10 mouse cellular contexts compared by ENCODE assay signal in genomic region chr11:107454546-107455462, GRCm38 (mm10). TPM values are rescaled to one million over a fixed set of nuclear protein-coding genes. Genes with fewer than 3 reads are reported as not detected.
DNase-seq lines count a peak whose midpoint lies in the region; ATAC-seq lines count a peak whose summit lies in the region.
"Had no signal": no experiment of that assay in that cellular context is flagged by ENCODE, and none has a peak within 500 bp of the region (broad histone marks: within the 10 kb centered on the region; RNA-seq: fewer than 3 reads in every experiment).

No protein-coding gene starts in this region.

- H3K9me3 ChIP-seq in erythroblast, embryonic 14.5 days (ENCODE audit: control insufficient read depth, low read length): no peaks in the 10 kb centered on the region
- H3K9me3 ChIP-seq in lung, embryonic 15.5 days: no peaks in the 10 kb centered on the region
- H3K9me3 ChIP-seq in intestine, embryonic 16.5 days (ENCODE audit: control insufficient read depth, low read length): no peaks in the 10 kb centered on the region
- H3K9me3 ChIP-seq in stomach, embryonic 14.5 days (ENCODE audit: control insufficient read depth, low read depth, low read length): no peaks in the 10 kb centered on the region
- H3K9me3 ChIP-seq in forebrain, embryonic 12.5 days: peaks cover 6% of the 10 kb centered on the region; the same call in 1 of the 2 replicates

- H3K4me2 ChIP-seq in lung, embryonic 15.5 days: peak overlapping the region; percentile 38
- peak overlapping the region; percentile 22 for H3K4me2 ChIP-seq in intestine, embryonic 16.5 days (ENCODE audit: low read depth, low read length)
- peak overlapping the region; percentile 14; the same call in 1 of the 2 replicates for H3K4me2 ChIP-seq in stomach, embryonic 14.5 days (replicated peaks; ENCODE audit: low read depth, low read length)
- no peak overlapping the region for H3K4me2 ChIP-seq in forebrain, embryonic 12.5 days

- H3K4me3 ChIP-seq in erythroblast, embryonic 14.5 days (replicated peaks): peak overlapping the region; percentile 28
- H3K4me3 ChIP-seq in lung, embryonic 15.5 days: no peak overlapping the region
- H3K4me3 ChIP-seq in intestine, embryonic 16.5 days (ENCODE audit: low read length): no peak overlapping the region; the same call in none of the 2 replicates
- no peak overlapping the region for H3K4me3 ChIP-seq in stomach, embryonic 14.5 days (ENCODE audit: low read depth, low read length)
- no peak overlapping the region for H3K4me3 ChIP-seq in forebrain, embryonic 12.5 days (replicated peaks)

- H3K27ac ChIP-seq in lung, embryonic 15.5 days: no peak overlapping the region
- H3K27ac ChIP-seq in intestine, embryonic 16.5 days (ENCODE audit: low read length): no peak overlapping the region
- H3K27ac ChIP-seq in stomach, embryonic 14.5 days (ENCODE audit: low read length): no peak overlapping the region
- no peak overlapping the region for H3K27ac ChIP-seq in forebrain, embryonic 12.5 days

- no peak for ATAC-seq in erythroblast, adult 5-6 weeks (replicated peaks; ENCODE audit: low FRiP score, poor library complexity, severe bottlenecking)
- ATAC-seq in lung, embryonic 15.5 days (ENCODE audit: borderline replicate concordance, extremely low read depth, low FRiP score, low TSS enrichment): peak; percentile 75
- ATAC-seq in intestine, embryonic 16.5 days: peak; percentile 53
- ATAC-seq in stomach, embryonic 14.5 days (ENCODE audit: insufficient number of reproducible peaks, insufficient read depth, low FRiP score, low read depth): 0 out of 2 replicates have a peak, but pooled peaks have one; percentile 53
- ATAC-seq in forebrain, embryonic 12.5 days (ENCODE audit: low FRiP score): no peak
- ATAC-seq: midbrain, embryonic 16.5 days had no signal

- peaks cover 27% of the 10 kb centered on the region for H3K36me3 ChIP-seq in erythroblast, embryonic 14.5 days (ENCODE audit: control insufficient read depth)
- H3K36me3 ChIP-seq in lung, embryonic 15.5 days: no peaks in the 10 kb centered on the region
- H3K36me3 ChIP-seq in intestine, embryonic 16.5 days (ENCODE audit: control insufficient read depth, insufficient read depth, low read length): 0 out of 2 replicates have a peak, but pooled peaks cover 3% of the 10 kb centered on the region
- H3K36me3 ChIP-seq in stomach, embryonic 14.5 days (ENCODE audit: control insufficient read depth, insufficient read depth, low read length): no peaks in the 10 kb centered on the region
- peaks cover 16% of the 10 kb centered on the region; the same call in 1 of the 2 replicates for H3K36me3 ChIP-seq in forebrain, embryonic 12.5 days (replicated peaks)

- H3K4me1 ChIP-seq in erythroblast, embryonic 14.5 days (ENCODE audit: control insufficient read depth): peaks cover 68% of the 10 kb centered on the region
- H3K4me1 ChIP-seq in lung, embryonic 15.5 days: peaks cover 30% of the 10 kb centered on the region
- H3K4me1 ChIP-seq in intestine, embryonic 16.5 days (ENCODE audit: control insufficient read depth, insufficient read depth, low read length): peaks cover 14% of the 10 kb centered on the region
- 0 out of 2 replicates have a peak, but pooled peaks cover 11% of the 10 kb centered on the region for H3K4me1 ChIP-seq in stomach, embryonic 14.5 days (ENCODE audit: control insufficient read depth, insufficient read depth, low read length)
- peaks cover 4% of the 10 kb centered on the region; the same call in 1 of the 2 replicates for H3K4me1 ChIP-seq in forebrain, embryonic 12.5 days

- 40% methylated on average over 16 of the region's 19 CpGs for WGBS in lung, embryonic 15.5 days
- 37% methylated on average over 19 of the region's 19 CpGs for WGBS in intestine, embryonic 16.5 days
- WGBS in stomach, embryonic 14.5 days: 43% methylated on average over 17 of the region's 19 CpGs
- WGBS in forebrain, embryonic 12.5 days: 57% methylated on average over 19 of the region's 19 CpGs

- H3K27me3 ChIP-seq in erythroblast, embryonic 14.5 days (ENCODE audit: control insufficient read depth): no peaks in the 10 kb centered on the region
- no peaks in the 10 kb centered on the region for H3K27me3 ChIP-seq in lung, embryonic 15.5 days
- no peaks in the 10 kb centered on the region for H3K27me3 ChIP-seq in intestine, embryonic 16.5 days (replicated peaks; ENCODE audit: control insufficient read depth, insufficient read depth, low read length)
- no peaks in the 10 kb centered on the region for H3K27me3 ChIP-seq in stomach, embryonic 14.5 days (ENCODE audit: control insufficient read depth, insufficient read depth, low read length)
- H3K27me3 ChIP-seq in forebrain, embryonic 12.5 days: no peaks in the 10 kb centered on the region

- H3K9ac ChIP-seq in lung, embryonic 15.5 days: no peak overlapping the region
- no peak overlapping the region for H3K9ac ChIP-seq in intestine, embryonic 16.5 days (ENCODE audit: low read depth, low read length)
- H3K9ac ChIP-seq in stomach, embryonic 14.5 days (replicated peaks; ENCODE audit: low read depth, low read length): no peak overlapping the region
- no peak overlapping the region for H3K9ac ChIP-seq in forebrain, embryonic 12.5 days

- no peak for DNase-seq in lung, postnatal 25 days (ENCODE audit: low spot score)
- no peak for DNase-seq in spleen, adult 18-20 months
- DNase-seq: left cerebral cortex, postnatal 4 days had no signal

RNA-seq across cellular contexts. Expression of gene Pitpnc1, which starts 15.7 kb away (rescaled TPM):
- polyA plus RNA-seq in erythroblast, embryonic 14.5 days (2012): 0.29 and 0.37 TPM in 2 replicates
- total RNA-seq in erythroblast, adult 5-6 weeks (2015; ENCODE audit: low replicate concordance): 14.4 and 15.7 TPM in 2 replicates
- 9.8 and 20.1 TPM in 2 replicates for total RNA-seq in erythroblast, adult 5-6 weeks (2017; ENCODE audit: low replicate concordance)
- polyA plus RNA-seq in lung, embryonic 15.5 days (2015; fragmentation: Nextera tagmentation; extraction: Ambion mirVana): 15.9 and 16.7 TPM in 2 replicates
- 9.1 and 10.6 TPM in 2 replicates for polyA plus RNA-seq in intestine, embryonic 16.5 days (2015; fragmentation: Nextera tagmentation; extraction: Ambion mirVana)
- 15.5 and 15.7 TPM in 2 replicates for polyA plus RNA-seq in stomach, embryonic 14.5 days (2014; fragmentation: Nextera tagmentation; extraction: Ambion mirVana)
- 34.7 and 38.2 TPM in 2 replicates for polyA plus RNA-seq in forebrain, embryonic 12.5 days (2016; fragmentation: Nextera tagmentation; extraction: Ambion mirVana)

RNA-seq across cellular contexts. Expression of gene Psmd12, which starts 24.5 kb away (rescaled TPM):
- 2.8 and 4.4 TPM in 2 replicates for polyA plus RNA-seq in erythroblast, embryonic 14.5 days (2012)
- 27.6 and 40.2 TPM in 2 replicates for total RNA-seq in erythroblast, adult 5-6 weeks (2015; ENCODE audit: low replicate concordance)
- 41.4 and 53.5 TPM in 2 replicates for total RNA-seq in erythroblast, adult 5-6 weeks (2017; ENCODE audit: low replicate concordance)
- 166 and 178 TPM in 2 replicates for polyA plus RNA-seq in lung, embryonic 15.5 days (2015; fragmentation: Nextera tagmentation; extraction: Ambion mirVana)
- polyA plus RNA-seq in intestine, embryonic 16.5 days (2015; fragmentation: Nextera tagmentation; extraction: Ambion mirVana): 144 and 154 TPM in 2 replicates
- 158 and 182 TPM in 2 replicates for polyA plus RNA-seq in stomach, embryonic 14.5 days (2014; fragmentation: Nextera tagmentation; extraction: Ambion mirVana)
- polyA plus RNA-seq in forebrain, embryonic 12.5 days (2016; fragmentation: Nextera tagmentation; extraction: Ambion mirVana): 188 and 196 TPM in 2 replicates

Comparison
In these comparisons a context has a peak if more than half of its experiments do, and no peak if none do; other contexts are left out.
1. ATAC-seq: peak in lung, embryonic 15.5 days (single experiment), intestine, embryonic 16.5 days (single experiment) and stomach, embryonic 14.5 days (single experiment); none in erythroblast, adult 5-6 weeks (single experiment) and forebrain, embryonic 12.5 days (single experiment).
2. RNA of gene Psmd12, which starts 24.5 kb away (polyA plus RNA-seq): 188 to 196 TPM in forebrain, embryonic 12.5 days, 166 to 178 TPM in lung, embryonic 15.5 days, 158 to 182 TPM in stomach, embryonic 14.5 days and 144 to 154 TPM in intestine, embryonic 16.5 days; 2.8 to 4.4 TPM in erythroblast, embryonic 14.5 days; every median in the first group is over 10 times any median in the second.